Mouse (Mus musculus) liver, adult 2 months (tissue): Measurements from ENCODE around the gene Pelo.

Experiments
- CTCF ChIP-seq: fragments of 200-500 bp; IDR thresholded peaks from 2 replicates; pipeline ENCODE4 v1.5.1; 2011; ENCODE audit warnings: low read depth, low read length, control low read depth
- POLR2A ChIP-seq: fragments of 200-500 bp; IDR thresholded peaks from 2 replicates; pipeline ENCODE4 v1.6.1; 2011; ENCODE audit warnings: low read length, control low read depth; ENCODE audit not compliant: insufficient read depth; ENCODE audit errors: extremely low read depth

GRCm38 (mm10) chr13:115095392-115095791 lies 5.4 kb upstream of the Pelo start:
- no peak for TF ChIP-seq POLR2A
- no peak; the same call in 1 of the 2 replicates for TF ChIP-seq CTCF
